Mouse (Mus musculus): Measurements from ENCODE around the gene Cbfa2t2.

- TF ChIP-seq POLR2A (IDR thresholded peaks at IDR 0.05; ENCODE audit: insufficient read depth, low read depth, low read length): no peak
- TF ChIP-seq CTCF (IDR thresholded peaks at IDR 0.05): peak; percentile 13; the same call in 1 of the 2 replicates
- no peak for TF ChIP-seq EP300 (IDR thresholded peaks at IDR 0.05; ENCODE audit: insufficient read depth, low read depth, low read length)
Measured at GRCm38 (mm10) chr2:154549886-154550189, 113.6 kb downstream of the Cbfa2t2 start.
